Mouse (Mus musculus): Measurements from ENCODE around the gene Ift80. TPM values are rescaled to one million over a fixed set of nuclear protein-coding genes. Genes with fewer than 3 reads are reported as not detected.

Gene Ift80
- total and polyA plus RNA-seq, 3 experiments, result 0.56 to 66.1 (median 17.6) TPM

- DNase-seq (ENCODE audit: low spot score), result no peak
- H3K9me3 ChIP-seq (replicated peaks), result peaks cover 13% of the 10 kb centered on the region
- ATAC-seq (ENCODE audit: extremely low read depth, insufficient number of reproducible peaks, low FRiP score, poor library complexity, severe bottlenecking), result no peak
Measured at GRCm38 (mm10) chr3:68869211-68869690, 135.1 kb downstream of the Ift80 start, which contains the start of gene 1110032F04Rik. Gene 1110032F04Rik, plus strand, starts transcription at chr3:68869586.

GRCm38 (mm10) chr3:68852414-68852813 lies 152.0 kb downstream of the Ift80 start:
- 0 out of 2 replicates have a peak, but pooled peaks cover 2% of the 10 kb centered on the region for H3K27me3 ChIP-seq (ENCODE audit: insufficient read depth, low read length)
- no peaks in the 10 kb centered on the region for H3K36me3 ChIP-seq (replicated peaks)
- no peaks in the 10 kb centered on the region for H3K9me3 ChIP-seq (replicated peaks)
- TF ChIP-seq TAL1 (conservative IDR thresholded peaks at IDR 0.05; ENCODE audit: low read depth, low read length) (no peak), POLR2AphosphoS5 (IDR thresholded peaks at IDR 0.05; ENCODE audit: insufficient replicate concordance, low read depth, low read length) (no peak), GATA2 (IDR thresholded peaks at IDR 0.05; ENCODE audit: borderline replicate concordance, low read depth, low read length) (no peak), GATA1 (IDR thresholded peaks at IDR 0.05; ENCODE audit: borderline replicate concordance, low read length) (no peak), CTCF (IDR thresholded peaks at IDR 0.05; ENCODE audit: low read depth, low read length) (no peak)
- DNase-seq (ENCODE audit: low spot score), result no peak
- no peaks in the 10 kb centered on the region for H3K4me1 ChIP-seq (ENCODE audit: insufficient read depth, low read depth, low read length)
- ATAC-seq (ENCODE audit: extremely low read depth, insufficient number of reproducible peaks, low FRiP score, poor library complexity, severe bottlenecking), result no peak
- no peak overlapping the region for H3K4me3 ChIP-seq (ENCODE audit: low read depth, low read length)

More at GRCm38 (mm10) chr3:68869211-68869690, 135.1 kb downstream of the Ift80 start, which contains the start of gene 1110032F04Rik:
- Histone ChIP-seq H3K36me3 (replicated peaks) (no peaks in the 10 kb centered on the region), H3K4me3 (ENCODE audit: low read depth, low read length) (peak within 1 kb of the TSS; percentile 13; the same call in 1 of the 2 replicates), H3K4me1 (ENCODE audit: insufficient read depth, low read depth, low read length) (no peaks in the 10 kb centered on the region), H3K27me3 (ENCODE audit: insufficient read depth, low read length) (0 out of 2 replicates have a peak, but pooled peaks cover 6% of the 10 kb centered on the region)
- TF ChIP-seq CTCF (IDR thresholded peaks at IDR 0.05; ENCODE audit: low read depth, low read length) (no peak), GATA1 (IDR thresholded peaks at IDR 0.05; ENCODE audit: borderline replicate concordance, low read length) (no peak), POLR2AphosphoS5 (IDR thresholded peaks at IDR 0.05; ENCODE audit: insufficient replicate concordance, low read depth, low read length) (no peak), GATA2 (IDR thresholded peaks at IDR 0.05; ENCODE audit: borderline replicate concordance, low read depth, low read length) (no peak), TAL1 (conservative IDR thresholded peaks at IDR 0.05; ENCODE audit: low read depth, low read length) (no peak)

GRCm38 (mm10) chr3:68848323-68848722 lies 156.0 kb downstream of the Ift80 start:
- Histone ChIP-seq H3K27me3 (ENCODE audit: insufficient read depth, low read length) (no peaks in the 10 kb centered on the region; the same call in 1 of the 2 replicates), H3K36me3 (replicated peaks) (no peaks in the 10 kb centered on the region), H3K9me3 (replicated peaks) (no peaks in the 10 kb centered on the region), H3K4me1 (ENCODE audit: insufficient read depth, low read depth, low read length) (no peaks in the 10 kb centered on the region), H3K4me3 (ENCODE audit: low read depth, low read length) (no peak overlapping the region)
- TF ChIP-seq GATA1 (IDR thresholded peaks at IDR 0.05; ENCODE audit: borderline replicate concordance, low read length) (no peak), POLR2AphosphoS5 (IDR thresholded peaks at IDR 0.05; ENCODE audit: insufficient replicate concordance, low read depth, low read length) (no peak), GATA2 (IDR thresholded peaks at IDR 0.05; ENCODE audit: borderline replicate concordance, low read depth, low read length) (no peak), CTCF (IDR thresholded peaks at IDR 0.05; ENCODE audit: low read depth, low read length) (no peak), TAL1 (conservative IDR thresholded peaks at IDR 0.05; ENCODE audit: low read depth, low read length) (no peak)
- DNase-seq (ENCODE audit: low spot score), result no peak
- ATAC-seq (ENCODE audit: extremely low read depth, insufficient number of reproducible peaks, low FRiP score, poor library complexity, severe bottlenecking), result no peak

- no peak overlapping the region for H3K4me3 ChIP-seq (ENCODE audit: low read depth, low read length)
- no peaks in the 10 kb centered on the region; the same call in 1 of the 2 replicates for H3K27me3 ChIP-seq (ENCODE audit: insufficient read depth, low read length)
- no peaks in the 10 kb centered on the region for H3K4me1 ChIP-seq (ENCODE audit: insufficient read depth, low read depth, low read length)
- ATAC-seq (ENCODE audit: extremely low read depth, insufficient number of reproducible peaks, low FRiP score, poor library complexity, severe bottlenecking) (no peak), DNase-seq (ENCODE audit: low spot score) (no peak)
- H3K9me3 ChIP-seq (replicated peaks), result no peaks in the 10 kb centered on the region
- no peaks in the 10 kb centered on the region for H3K36me3 ChIP-seq (replicated peaks)
- TF ChIP-seq CTCF (IDR thresholded peaks at IDR 0.05; ENCODE audit: low read depth, low read length), result no peak
- no peak for TF ChIP-seq POLR2AphosphoS5 (IDR thresholded peaks at IDR 0.05; ENCODE audit: insufficient replicate concordance, low read depth, low read length)
Measured at GRCm38 (mm10) chr3:68844025-68844424, 160.3 kb downstream of the Ift80 start.

Other genes starting within 250 kb of the Ift80 start
- gene 1110032F04Rik, start 135.0 kb downstream of the Ift80 start, total RNA-seq (2014; fragmentation: Nextera tagmentation), result not detected in 2 replicates
- 0.05 TPM in 1 of 2 replicates, not detected in the other for gene 1110032F04Rik, start 135.0 kb downstream of the Ift80 start, total RNA-seq (2017)
- gene 1110032F04Rik, start 135.0 kb downstream of the Ift80 start, polyA plus RNA-seq (2012), result not detected in 2 replicates
- 591 and 614 TPM in 2 replicates for gene Smc4, start 168 bp upstream of the Ift80 start, total RNA-seq (2014; fragmentation: Nextera tagmentation)
- 364 and 430 TPM in 2 replicates for gene Smc4, start 168 bp upstream of the Ift80 start, total RNA-seq (2017)
- gene Smc4, start 168 bp upstream of the Ift80 start, polyA plus RNA-seq (2012), result 98.6 and 99.9 TPM in 2 replicates
- 126 and 158 TPM in 2 replicates for gene Trim59, start 40.2 kb upstream of the Ift80 start, total RNA-seq (2014; fragmentation: Nextera tagmentation)
- 32.8 and 35.7 TPM in 2 replicates for gene Trim59, start 40.2 kb upstream of the Ift80 start, total RNA-seq (2017)
- 9.6 and 11.1 TPM in 2 replicates for gene Trim59, start 40.2 kb upstream of the Ift80 start, polyA plus RNA-seq (2012)
- gene Kpna4, start 122.5 kb upstream of the Ift80 start, total RNA-seq (2014; fragmentation: Nextera tagmentation), result 126 and 138 TPM in 2 replicates
- gene Kpna4, start 122.5 kb upstream of the Ift80 start, total RNA-seq (2017), result 52.4 and 66.7 TPM in 2 replicates
- gene Kpna4, start 122.5 kb upstream of the Ift80 start, polyA plus RNA-seq (2012), result 14.4 and 15.6 TPM in 2 replicates
- not detected in 2 replicates for gene Arl14, start 217.8 kb upstream of the Ift80 start, total RNA-seq (2014; fragmentation: Nextera tagmentation)
- not detected in 2 replicates for gene Arl14, start 217.8 kb upstream of the Ift80 start, total RNA-seq (2017)
- gene Arl14, start 217.8 kb upstream of the Ift80 start, polyA plus RNA-seq (2012), result not detected in 2 replicates

All from G1E (cell line).